8 mouse cellular contexts compared by ENCODE assay signal in genomic region chr1:146494221-146494620, GRCm38 (mm10). TPM values are rescaled to one million over a fixed set of nuclear protein-coding genes. Genes with fewer than 3 reads are reported as not detected.
DNase-seq lines count a peak whose midpoint lies in the region; ATAC-seq lines count a peak whose summit lies in the region.

No protein-coding gene starts in this region.

- peak overlapping the region; percentile 59 for H3K9ac ChIP-seq in forebrain, embryonic 15.5 days (replicated peaks)
- no peak overlapping the region for H3K9ac ChIP-seq in liver, embryonic 11.5 days (ENCODE audit: low read depth, low read length)
- no peak overlapping the region for H3K9ac ChIP-seq in stomach, embryonic 15.5 days

- no peak for ATAC-seq in forebrain, embryonic 15.5 days (replicated peaks)
- no peak for ATAC-seq in liver, embryonic 11.5 days (replicated peaks; ENCODE audit: low FRiP score)
- ATAC-seq in stomach, embryonic 15.5 days (ENCODE audit: insufficient read depth, low FRiP score, low read depth), result no peak

- H3K36me3 ChIP-seq in forebrain, embryonic 15.5 days, result no peaks in the 10 kb centered on the region
- H3K36me3 ChIP-seq in liver, embryonic 11.5 days (ENCODE audit: control insufficient read depth, insufficient read depth, low read length), result no peaks in the 10 kb centered on the region
- H3K36me3 ChIP-seq in stomach, embryonic 15.5 days, result no peaks in the 10 kb centered on the region

- DNase-seq in right cerebral cortex, adult 18-20 months, result peak; percentile 52
- DNase-seq in right cerebral cortex, postnatal 25 days, result no peak
- DNase-seq in liver, embryonic 11.5 days (ENCODE audit: low spot score), result no peak
- DNase-seq in adrenal gland, adult 18-20 months (ENCODE audit: low spot score in 2 of 2), result no peak
- DNase-seq in urinary bladder, postnatal 14 days (ENCODE audit: low spot score), result no peak
- DNase-seq in thymus, postnatal 10 days (ENCODE audit: low spot score in 2 of 2), result no peak

- 4% methylated on average over 7 of the region's 7 CpGs for WGBS in forebrain, embryonic 15.5 days
- WGBS in liver, embryonic 11.5 days, result 13% methylated on average over 7 of the region's 7 CpGs
- WGBS in stomach, embryonic 15.5 days, result 5% methylated on average over 7 of the region's 7 CpGs

- H3K4me2 ChIP-seq in forebrain, embryonic 15.5 days (replicated peaks), result peak overlapping the region; percentile 84
- H3K4me2 ChIP-seq in liver, embryonic 11.5 days, result peak overlapping the region; percentile 28
- H3K4me2 ChIP-seq in stomach, embryonic 15.5 days, result peak overlapping the region; percentile 64

- H3K9me3 ChIP-seq in forebrain, embryonic 15.5 days, result no peaks in the 10 kb centered on the region
- H3K9me3 ChIP-seq in liver, embryonic 11.5 days (ENCODE audit: control insufficient read depth, low read length), result no peaks in the 10 kb centered on the region
- no peaks in the 10 kb centered on the region for H3K9me3 ChIP-seq in stomach, embryonic 15.5 days

- H3K27ac ChIP-seq in forebrain, embryonic 15.5 days (replicated peaks), result no peak overlapping the region
- no peak overlapping the region for H3K27ac ChIP-seq in liver, embryonic 11.5 days (ENCODE audit: low read depth, low read length)
- no peak overlapping the region for H3K27ac ChIP-seq in stomach, embryonic 15.5 days

- peaks cover 12% of the 10 kb centered on the region for H3K27me3 ChIP-seq in forebrain, embryonic 15.5 days
- H3K27me3 ChIP-seq in liver, embryonic 11.5 days (replicated peaks; ENCODE audit: control insufficient read depth, insufficient read depth, low read length), result peaks cover 24% of the 10 kb centered on the region
- H3K27me3 ChIP-seq in stomach, embryonic 15.5 days (replicated peaks), result peaks cover 6% of the 10 kb centered on the region; the same call in 1 of the 2 replicates

- H3K4me1 ChIP-seq in forebrain, embryonic 15.5 days, result peaks cover 15% of the 10 kb centered on the region; the same call in 1 of the 2 replicates
- no peaks in the 10 kb centered on the region for H3K4me1 ChIP-seq in liver, embryonic 11.5 days (replicated peaks; ENCODE audit: control insufficient read depth, insufficient read depth, low read length)
- no peaks in the 10 kb centered on the region for H3K4me1 ChIP-seq in stomach, embryonic 15.5 days

- peak overlapping the region; percentile 50 for H3K4me3 ChIP-seq in forebrain, embryonic 15.5 days
- no peak overlapping the region for H3K4me3 ChIP-seq in liver, embryonic 11.5 days (ENCODE audit: low read depth, low read length)
- peak overlapping the region; percentile 33 for H3K4me3 ChIP-seq in stomach, embryonic 15.5 days (replicated peaks)

RNA-seq across cellular contexts. Expression of gene Brinp3, which starts 0.3 kb away (rescaled TPM):
- polyA plus RNA-seq in forebrain, embryonic 15.5 days (2015; fragmentation: Nextera tagmentation; extraction: Ambion mirVana), result 9.7 and 11.5 TPM in 2 replicates
- polyA plus RNA-seq in liver, embryonic 11.5 days (2014; fragmentation: Nextera tagmentation; extraction: Ambion mirVana), result 0.17 and 0.29 TPM in 2 replicates
- polyA plus RNA-seq in stomach, embryonic 15.5 days (2015; fragmentation: Nextera tagmentation; extraction: Ambion mirVana), result 1.9 and 2.1 TPM in 2 replicates
- total RNA-seq in adrenal gland, adult 18-20 months (2021), result not detected

Comparison
In these comparisons a context has a peak if more than half of its experiments do, and no peak if none do; other contexts are left out.
1. H3K4me2 ChIP-seq: peak in every context shown above with its lines; median percentile 84 in forebrain, embryonic 15.5 days; 64 in stomach, embryonic 15.5 days; 28 in liver, embryonic 11.5 days.